Mouse (Mus musculus) erythroblast, embryonic 14.5 days (primary cell): ENCODE data around the gene Cfap65.

Experiments
- GATA1 ChIP-seq: IDR thresholded peaks from 2 replicates; pipeline ENCODE4 v1.6.1; 2012; ENCODE audit warnings: low read length, inconsistent platforms, mixed read lengths
- TAL1 ChIP-seq: IDR thresholded peaks from 3 replicates; pipeline ENCODE4 v1.6.1; 2012; ENCODE audit warnings: low read length, inconsistent platforms, mixed read lengths

DNA sequence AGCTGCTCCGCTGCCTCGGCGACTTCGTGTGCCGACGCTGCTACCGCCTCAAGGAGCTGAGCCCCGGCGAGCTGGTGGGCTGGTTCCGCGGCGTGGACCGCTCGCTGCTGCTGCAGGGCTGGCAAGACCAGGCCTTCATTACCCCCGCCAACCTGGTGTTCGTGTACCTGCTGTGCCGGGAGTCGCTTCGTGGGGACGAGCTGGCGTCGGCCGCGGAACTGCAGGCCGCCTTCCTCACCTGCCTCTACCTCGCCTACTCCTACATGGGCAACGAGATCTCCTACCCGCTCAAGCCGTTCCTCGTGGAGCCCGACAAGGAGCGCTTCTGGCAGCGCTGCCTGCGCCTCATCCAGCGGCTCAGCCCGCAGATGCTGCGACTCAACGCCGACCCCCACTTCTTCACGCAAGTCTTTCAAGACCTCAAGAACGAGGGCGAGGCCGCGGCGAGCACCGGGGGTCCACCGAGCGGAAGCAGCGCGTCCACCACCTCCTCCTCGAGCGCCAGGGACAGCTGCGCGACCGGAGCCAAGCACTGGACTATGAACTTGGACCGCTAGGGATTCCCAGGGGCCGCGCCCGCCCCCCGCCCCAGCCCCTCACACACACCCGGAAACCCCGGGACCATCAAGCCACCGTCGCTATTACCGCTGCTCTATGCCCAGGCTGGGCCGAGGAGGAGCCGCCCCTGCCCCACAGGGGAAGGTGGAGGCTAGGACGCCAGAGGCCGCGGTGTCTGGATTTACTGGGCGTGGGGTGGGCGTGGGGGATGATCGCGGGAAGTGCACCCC is 79.6 kb downstream of the Cfap65 start:
- TF ChIP-seq GATA1, result no peak
- TF ChIP-seq TAL1, result no peak
